Mouse (Mus musculus): ENCODE results near the gene Kcnma1.

Gene Kcnma1

GRCm38 (mm10) chr14:23266554-23267309, 747.6 kb downstream of the Kcnma1 start:
- no peak for DNase-seq (ENCODE audit: low spot score)

DNA sequence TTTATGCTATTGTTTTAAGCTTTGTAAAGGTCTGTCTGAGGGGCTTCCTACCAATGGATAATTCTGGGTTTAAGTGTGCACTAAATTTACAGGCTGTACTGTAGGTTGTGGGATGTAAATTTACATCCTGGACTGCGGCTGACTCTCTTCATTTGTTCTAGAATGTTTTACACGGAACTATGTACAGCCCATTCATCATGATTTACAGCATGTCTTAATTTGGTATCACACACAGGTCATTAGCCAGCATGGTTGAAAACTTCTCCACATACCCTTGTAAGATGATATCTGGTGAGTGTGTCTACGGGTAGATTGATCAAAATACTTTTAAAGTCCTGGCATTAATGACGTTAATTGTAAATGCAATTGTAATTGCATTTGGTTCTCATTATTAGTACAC, 761.1 kb downstream of the Kcnma1 start:
- no peak for DNase-seq (ENCODE audit: low spot score)

GRCm38 (mm10) chr14:23244446-23244845, 769.8 kb downstream of the Kcnma1 start:
- DNase-seq (ENCODE audit: low spot score), result no peak

GRCm38 (mm10) chr14:23243857-23244256, 770.4 kb downstream of the Kcnma1 start:
- no peak for DNase-seq (ENCODE audit: low spot score)
